Mouse (Mus musculus) limb, embryonic 11.5 days (tissue): ENCODE results near the gene Fancc. TPM values are rescaled to one million over a fixed set of nuclear protein-coding genes. Genes with fewer than 3 reads are reported as not detected.

Experiments
- ATAC-seq: fragments of 200-750 bp; cut with Nextera tagmentation; 2 replicates; pipeline ENCODE4 v1.8.0; 2017; ENCODE audit warnings: low read depth; ENCODE audit not compliant: insufficient number of reproducible peaks, low FRiP score, low TSS enrichment
- DNase-seq: peaks from one replicate; pipeline ENCODE4 v3.0.0-alpha.2; 2015; ENCODE audit warnings: low spot score
- H3K27ac ChIP-seq: fragments of 300-500 bp; sonication (generic); replicated peaks from 2 replicates; pipeline ENCODE4 v1.5.1; 2014; ENCODE audit warnings: low read depth, mild to moderate bottlenecking, low read length
- H3K27me3 ChIP-seq: fragments of 300-500 bp; sonication (generic); 2 replicates; pipeline ENCODE4 v1.6.1; 2014; ENCODE audit warnings: mild to moderate bottlenecking, low read length, mixed read lengths; ENCODE audit not compliant: control insufficient read depth, insufficient read depth
- H3K36me3 ChIP-seq: fragments of 300-500 bp; sonication (generic); 2 replicates; pipeline ENCODE4 v1.6.1; 2014; ENCODE audit warnings: mild to moderate bottlenecking, low read length, moderate library complexity, mixed read lengths; ENCODE audit not compliant: control insufficient read depth, insufficient read depth
- H3K4me1 ChIP-seq: fragments of 300-500 bp; sonication (generic); 2 replicates; pipeline ENCODE4 v1.6.1; 2014; ENCODE audit warnings: low read length, mixed read lengths; ENCODE audit not compliant: control insufficient read depth, insufficient read depth
- H3K4me2 ChIP-seq: fragments of 300-500 bp; sonication (generic); 2 replicates; pipeline ENCODE4 v1.6.1; 2014; ENCODE audit warnings: low read depth, mild to moderate bottlenecking, moderate library complexity; ENCODE audit not compliant: severe bottlenecking
- H3K4me3 ChIP-seq: fragments of 300-500 bp; sonication (generic); 2 replicates; pipeline ENCODE4 v1.5.1; 2014; ENCODE audit warnings: low read depth, low read length
- H3K9ac ChIP-seq: fragments of 300-500 bp; sonication (generic); 2 replicates; pipeline ENCODE4 v1.6.1; 2014; ENCODE audit warnings: mild to moderate bottlenecking, low read length
- H3K9me3 ChIP-seq: fragments of 300-500 bp; sonication (generic); 2 replicates; pipeline ENCODE4 v1.6.1; 2016; ENCODE audit warnings: low read length; ENCODE audit not compliant: control insufficient read depth
- WGBS: fragments of 180-500 bp; shearing (Covaris S2); extraction: QIAGEN DNeasy Blood & Tissue Kit; methylation state at CpG from one replicate; pipeline ENCODE4 v1.1.7; 2014; 5-methylcytosine and 5-hydroxymethylcytosine counted together
- polyA plus RNA-seq: library from polyadenylated mRNA; unstranded; fragments of >200 nt; fragmentation: Nextera tagmentation; extraction: Ambion mirVana; gene quantifications from 2 replicates; pipeline ENCODE4 v1.2.1, GENCODE M21; 2014

The Fancc gene
- polyA plus RNA-seq, 1 experiment from 2014 or later, result 25.5 TPM

DNA sequence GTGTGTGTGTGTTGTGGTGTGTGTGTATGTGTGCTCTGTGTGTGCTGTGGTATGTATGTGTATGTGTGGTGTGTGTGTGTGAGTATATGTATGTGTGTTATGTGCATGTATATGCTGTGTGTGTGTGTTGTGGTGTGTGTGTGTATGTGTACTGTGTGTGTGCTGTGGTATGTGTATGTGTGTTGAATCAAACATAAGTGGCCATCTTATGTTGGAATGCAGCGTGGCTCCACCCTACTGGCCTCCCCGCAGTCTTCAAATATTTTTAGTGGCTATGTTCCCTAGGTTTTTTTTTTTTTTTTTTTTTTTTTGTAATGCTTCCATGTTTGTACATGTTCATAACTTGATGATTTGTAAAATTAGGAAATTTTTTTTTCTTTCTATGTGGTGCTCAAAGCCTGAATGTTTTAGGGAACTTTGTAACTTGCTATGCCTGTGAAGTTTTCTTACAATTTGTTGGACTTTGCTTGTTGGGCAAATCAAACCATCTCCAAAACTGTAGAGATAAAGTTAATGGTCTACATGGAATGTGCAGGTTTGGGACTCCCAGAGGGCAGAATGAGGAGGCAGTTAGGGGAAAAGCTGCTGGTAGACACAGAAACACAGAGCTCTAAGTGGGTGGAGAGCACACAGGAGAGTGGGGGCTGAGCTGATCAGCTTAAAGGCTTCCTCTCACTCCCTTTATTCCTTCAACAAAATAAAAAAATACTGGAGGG, 244.6 kb downstream of the Fancc start:
- H3K36me3 ChIP-seq, result peaks cover 5% of the 10 kb centered on the region; the same call in 1 of the 2 replicates

DNA sequence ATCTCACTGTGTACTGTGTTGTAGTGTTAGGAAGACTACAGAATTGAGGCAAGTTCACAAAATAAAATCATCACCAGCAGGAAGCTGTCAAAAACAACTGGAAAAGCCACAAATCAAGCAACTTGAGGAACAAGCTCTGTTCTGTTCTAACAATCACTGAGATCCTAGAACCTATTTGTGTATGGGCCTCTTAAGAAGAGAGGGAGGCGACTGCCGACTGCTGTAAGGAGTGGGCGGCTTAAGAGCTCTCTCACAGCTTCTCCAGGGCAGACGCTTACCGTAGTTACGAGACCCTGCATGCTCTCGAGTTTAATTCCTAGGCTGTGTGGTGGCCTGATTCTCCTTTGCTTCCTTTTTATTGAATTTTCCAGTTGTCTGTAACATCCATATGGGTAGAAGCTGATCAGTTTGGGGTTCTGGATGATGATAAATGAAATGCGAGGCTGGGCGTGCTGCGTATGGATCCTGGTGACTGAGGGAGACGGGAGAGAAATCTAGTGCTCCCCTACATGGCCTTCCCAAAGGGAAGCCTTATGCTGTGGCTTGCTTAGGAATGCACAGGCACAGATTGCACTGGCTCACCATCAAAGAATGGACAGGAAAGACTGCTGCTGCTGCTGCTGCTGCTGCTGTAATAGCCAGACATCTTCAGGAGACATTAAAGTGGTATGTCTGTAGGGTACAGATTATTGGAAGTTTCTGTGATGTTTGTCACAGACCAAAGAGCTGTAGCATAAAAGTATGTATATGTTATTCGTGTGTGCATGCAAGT, 245.8 kb downstream of the Fancc start:
- H3K27me3 ChIP-seq, result no peaks in the 10 kb centered on the region
- no peaks in the 10 kb centered on the region for H3K9me3 ChIP-seq
- DNase-seq (no peak), ATAC-seq (no peak)
- no peak overlapping the region for H3K27ac ChIP-seq
- no peak overlapping the region for H3K9ac ChIP-seq
- H3K4me1 ChIP-seq, result peaks cover 25% of the 10 kb centered on the region; the same call in 1 of the 2 replicates
- no peak overlapping the region for H3K4me3 ChIP-seq
- H3K4me2 ChIP-seq, result no peak overlapping the region
- H3K36me3 ChIP-seq, result no peaks in the 10 kb centered on the region
- whole genome bisulfite sequencing, result 66% methylated on average over 12 of the region's 12 CpGs

More for the DNA sequence above, 244.6 kb downstream of the Fancc start:
- Histone ChIP-seq H3K9me3 (no peaks in the 10 kb centered on the region), H3K27ac (no peak overlapping the region), H3K4me1 (peaks cover 17% of the 10 kb centered on the region; the same call in 1 of the 2 replicates), H3K4me2 (no peak overlapping the region), H3K4me3 (no peak overlapping the region), H3K9ac (no peak overlapping the region), H3K27me3 (no peaks in the 10 kb centered on the region)
- 90% methylated on average over 2 of the region's 2 CpGs for WGBS
- ATAC-seq (no peak), DNase-seq (no peak)

DNA sequence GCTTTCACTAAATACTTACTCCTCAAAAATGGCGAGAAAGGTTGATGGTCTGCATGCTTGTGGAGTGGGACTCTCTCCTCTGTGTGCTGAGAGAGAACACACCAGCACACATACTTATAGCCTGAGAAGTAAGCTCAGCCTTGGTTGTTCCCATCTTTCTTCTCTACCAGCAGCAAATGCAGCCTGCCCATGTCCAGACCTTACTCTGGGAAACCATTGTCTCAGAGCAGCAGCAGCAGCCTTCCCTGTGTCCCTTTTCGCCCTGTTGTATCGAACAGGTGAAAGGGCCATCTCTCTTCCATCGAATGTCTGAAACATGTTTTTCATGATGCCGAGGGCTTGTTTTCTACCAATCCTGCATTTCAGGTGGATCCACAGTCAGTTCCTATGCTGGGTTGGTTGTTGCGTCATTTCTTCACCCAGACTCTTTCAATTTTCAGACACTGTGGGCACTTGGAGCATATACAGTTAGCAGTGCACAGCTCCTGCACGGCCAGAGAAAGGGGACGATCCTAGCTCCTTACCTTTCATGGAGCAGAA, 246.6 kb downstream of the Fancc start:
- no peak overlapping the region for H3K4me3 ChIP-seq
- H3K9ac ChIP-seq, result no peak overlapping the region
- DNase-seq, result no peak
- H3K9me3 ChIP-seq, result no peaks in the 10 kb centered on the region
- H3K4me2 ChIP-seq, result no peak overlapping the region
- no peaks in the 10 kb centered on the region for H3K27me3 ChIP-seq
- no peak overlapping the region for H3K27ac ChIP-seq
- no peak for ATAC-seq
- WGBS, result 86% methylated on average over 8 of the region's 8 CpGs
- H3K36me3 ChIP-seq, result no peaks in the 10 kb centered on the region
- H3K4me1 ChIP-seq, result peaks cover 25% of the 10 kb centered on the region; the same call in 1 of the 2 replicates

DNA sequence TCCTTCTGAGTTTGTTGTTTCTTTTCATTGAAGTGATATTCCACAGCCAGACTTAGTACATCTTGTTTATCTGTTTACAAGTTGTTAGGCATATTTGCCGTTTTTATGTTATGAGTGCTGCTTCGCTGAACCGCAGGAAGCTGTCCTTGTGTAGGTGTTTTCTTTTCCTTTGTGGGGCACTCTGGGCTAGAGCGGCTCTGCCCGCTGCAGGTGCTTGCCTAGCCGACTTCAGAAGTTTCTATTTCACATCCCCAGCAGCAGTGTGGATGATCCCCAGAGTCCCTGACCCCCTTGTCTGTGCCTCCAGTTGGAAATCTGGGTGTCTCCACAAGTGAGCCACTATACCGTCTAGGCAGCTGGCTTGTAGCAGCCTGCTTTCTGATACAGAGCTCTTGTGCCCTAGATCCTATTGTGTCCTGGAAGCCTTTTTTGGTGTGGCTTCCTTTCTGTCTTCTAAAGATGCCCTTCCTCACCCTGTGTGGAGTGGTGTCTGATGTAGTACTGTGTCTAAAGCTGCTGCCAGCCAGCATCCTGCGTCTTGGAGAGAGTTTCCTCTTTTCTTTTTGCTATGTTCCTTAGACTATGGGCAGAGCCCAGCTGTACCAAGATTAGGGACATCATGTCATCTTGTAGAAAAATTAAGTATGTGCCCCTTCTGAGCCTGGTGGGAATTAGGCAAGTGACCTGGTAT, 247.2 kb downstream of the Fancc start:
- 85% methylated on average over 8 of the region's 8 CpGs for WGBS

DNA sequence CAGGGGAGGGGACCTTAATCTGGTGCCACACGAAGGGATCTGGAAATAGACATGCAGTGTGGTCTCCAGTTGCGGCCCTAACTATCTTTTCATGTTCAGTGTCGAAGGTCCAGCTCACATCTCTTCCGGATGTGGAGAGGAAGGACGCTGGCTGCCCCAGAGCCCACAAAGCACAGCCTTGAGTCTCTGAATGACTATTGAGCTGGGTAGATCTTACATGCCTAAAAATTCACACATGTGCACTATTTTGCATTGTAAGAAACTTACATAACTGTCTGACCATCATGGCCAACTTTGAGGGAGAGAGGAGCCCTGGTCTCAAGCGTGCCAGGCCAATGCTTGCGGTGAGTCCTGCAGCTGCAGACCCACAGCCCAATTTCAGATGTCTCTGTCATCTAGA, 247.9 kb downstream of the Fancc start:
- Histone ChIP-seq H3K4me1 (peaks cover 34% of the 10 kb centered on the region; the same call in 1 of the 2 replicates), H3K4me3 (no peak overlapping the region), H3K27ac (no peak overlapping the region), H3K9me3 (no peaks in the 10 kb centered on the region), H3K36me3 (no peaks in the 10 kb centered on the region), H3K27me3 (no peaks in the 10 kb centered on the region), H3K9ac (no peak overlapping the region), H3K4me2 (no peak overlapping the region)
- WGBS, result 86% methylated on average over 7 of the region's 7 CpGs
- DNase-seq (no peak), ATAC-seq (no peak)

More for the DNA sequence above, 247.2 kb downstream of the Fancc start:
- Histone ChIP-seq H3K4me2 (no peak overlapping the region), H3K36me3 (no peaks in the 10 kb centered on the region), H3K27ac (no peak overlapping the region), H3K9me3 (no peaks in the 10 kb centered on the region), H3K9ac (no peak overlapping the region), H3K27me3 (no peaks in the 10 kb centered on the region), H3K4me3 (no peak overlapping the region), H3K4me1 (peaks cover 28% of the 10 kb centered on the region; the same call in 1 of the 2 replicates)
- DNase-seq, result no peak
- ATAC-seq, result no peak

DNA sequence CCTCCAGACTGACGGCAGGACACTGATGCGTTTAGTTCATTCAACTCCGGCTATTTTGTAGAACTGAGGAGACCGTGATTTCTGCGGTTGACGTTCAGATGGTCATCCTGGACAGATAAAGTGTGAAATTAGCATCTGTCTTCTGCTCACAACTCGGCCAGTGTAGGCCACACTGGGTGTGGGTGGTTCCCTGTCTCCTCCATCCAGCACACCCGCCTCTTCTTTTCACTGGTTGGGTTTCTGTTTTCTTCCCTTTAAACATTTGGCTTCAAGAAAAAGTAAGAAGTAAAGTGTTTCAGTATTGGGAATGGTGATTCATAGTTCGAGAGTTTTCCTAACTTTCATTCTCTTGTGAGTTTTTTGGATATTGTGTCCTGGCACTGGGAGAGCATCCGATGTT, 248.8 kb downstream of the Fancc start:
- no peak for DNase-seq
- Histone ChIP-seq H3K36me3 (no peaks in the 10 kb centered on the region), H3K9ac (no peak overlapping the region), H3K4me2 (no peak overlapping the region), H3K27ac (no peak overlapping the region), H3K4me1 (peaks cover 37% of the 10 kb centered on the region; the same call in 1 of the 2 replicates), H3K9me3 (no peaks in the 10 kb centered on the region), H3K27me3 (no peaks in the 10 kb centered on the region), H3K4me3 (no peak overlapping the region)
- 93% methylated on average over 10 of the region's 10 CpGs for WGBS
- no peak for ATAC-seq

DNA sequence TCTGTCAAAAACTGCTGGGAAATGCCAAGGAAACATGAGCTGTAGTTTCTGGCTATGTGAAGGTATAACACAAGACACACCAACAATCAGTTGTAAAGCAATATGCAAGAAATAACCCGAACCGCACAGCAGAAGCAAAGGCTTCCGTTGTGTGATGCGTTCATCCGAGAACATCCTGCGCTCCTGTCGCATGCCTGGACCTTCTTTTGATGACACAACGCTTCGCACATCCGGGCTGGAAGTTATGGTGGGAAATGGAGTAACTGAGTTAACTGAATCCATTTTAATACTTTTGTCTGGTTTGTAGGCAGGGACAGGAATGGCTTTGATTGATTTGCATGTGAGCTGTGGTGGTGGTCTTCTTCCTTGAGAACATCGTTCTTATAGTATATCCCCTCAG, 249.4 kb downstream of the Fancc start:
- H3K27ac ChIP-seq, result no peak overlapping the region
- WGBS, result 93% methylated on average over 11 of the region's 11 CpGs
- H3K9ac ChIP-seq, result no peak overlapping the region
- no peak for ATAC-seq
- no peak for DNase-seq
- no peak overlapping the region for H3K4me2 ChIP-seq
- H3K4me1 ChIP-seq, result peaks cover 41% of the 10 kb centered on the region
- H3K27me3 ChIP-seq, result no peaks in the 10 kb centered on the region
- H3K36me3 ChIP-seq, result no peaks in the 10 kb centered on the region
- H3K4me3 ChIP-seq, result no peak overlapping the region
- no peaks in the 10 kb centered on the region for H3K9me3 ChIP-seq

DNA sequence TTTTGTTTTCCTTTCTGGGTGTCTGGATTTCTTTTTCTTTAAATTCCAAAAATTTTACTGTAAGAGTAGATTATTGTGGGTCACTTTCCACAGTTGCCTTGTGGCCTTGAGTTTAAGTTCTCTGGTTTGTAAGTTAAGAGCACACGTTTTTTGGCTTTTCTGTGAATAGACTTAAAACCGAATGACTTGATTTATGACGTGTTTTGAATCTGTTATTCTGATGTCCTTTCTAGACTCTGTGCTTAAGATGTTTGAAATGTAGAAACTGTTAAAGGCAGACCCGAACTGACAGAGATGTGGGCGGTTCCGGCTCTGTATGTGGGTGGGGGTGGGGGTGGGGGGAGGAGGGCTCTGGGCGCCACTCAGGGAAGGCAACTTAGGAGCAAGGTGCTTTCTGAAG, 250.0 kb downstream of the Fancc start:
- H3K27me3 ChIP-seq, result no peaks in the 10 kb centered on the region
- no peaks in the 10 kb centered on the region for H3K36me3 ChIP-seq
- peaks cover 46% of the 10 kb centered on the region for H3K4me1 ChIP-seq
- no peak overlapping the region for H3K27ac ChIP-seq
- WGBS, result 46% methylated on average over 7 of the region's 7 CpGs
- H3K4me3 ChIP-seq, result no peak overlapping the region
- no peaks in the 10 kb centered on the region for H3K9me3 ChIP-seq
- no peak overlapping the region for H3K9ac ChIP-seq
- DNase-seq, result no peak
- H3K4me2 ChIP-seq, result no peak overlapping the region
- no peak for ATAC-seq
